Comparison of ENCODE assay signal across 17 mouse cellular contexts in the genomic region with DNA sequence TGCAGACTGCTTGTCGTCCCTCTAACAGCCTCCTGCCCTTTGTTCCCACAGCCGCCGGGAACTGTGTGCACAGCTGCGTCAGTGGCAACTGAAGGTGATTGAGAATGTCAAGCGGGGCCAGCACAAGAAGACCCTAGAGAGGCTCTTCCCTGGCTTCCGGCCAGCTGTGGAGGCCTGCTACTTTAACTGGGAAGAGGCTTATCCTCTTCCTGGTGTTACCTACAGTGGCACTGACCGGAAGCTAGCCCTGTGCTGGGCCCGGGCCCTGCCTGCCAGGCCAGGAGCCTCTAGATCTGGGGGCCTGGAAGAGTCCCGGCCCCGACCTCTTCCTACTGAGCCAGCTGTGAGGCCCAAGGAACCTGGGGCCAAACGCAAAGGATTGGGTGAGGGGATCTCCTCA. TPM values are rescaled to one million over a fixed set of nuclear protein-coding genes. Genes with fewer than 3 reads are reported as not detected.
A peak's percentile ranks its signal among the peaks of the same experiment; 100 is the strongest.
DNase-seq lines count a peak whose midpoint lies in the region; ATAC-seq and TF ChIP-seq lines count a peak whose summit lies in the region.
"Had no signal": no experiment of that assay in that cellular context is flagged by ENCODE, and none has a peak within 500 bp of the region (broad histone marks: within the 10 kb centered on the region; RNA-seq: fewer than 3 reads in every experiment).

No protein-coding gene starts in this region.

- peak overlapping the region; percentile 35; the same call in 1 of the 2 replicates for H3K9ac ChIP-seq in liver, embryonic 11.5 days (ENCODE audit: low read depth, low read length)
- no peak overlapping the region for H3K9ac ChIP-seq in liver, postnatal 0 days (replicated peaks)
- 0 out of 2 replicates have a peak overlapping the region, but pooled peaks have one; percentile 17 for H3K9ac ChIP-seq in liver, embryonic 13.5 days
- no peak overlapping the region for H3K9ac ChIP-seq in hindbrain, embryonic 16.5 days (ENCODE audit: low read depth, low read length)
- H3K9ac ChIP-seq: hindbrain, embryonic 15.5 days had no signal

- H3K4me3 ChIP-seq in heart, embryonic 10.5 days, result no peak overlapping the region
- no peak overlapping the region for H3K4me3 ChIP-seq in liver, embryonic 11.5 days (ENCODE audit: low read depth, low read length)
- no peak overlapping the region for H3K4me3 ChIP-seq in liver, postnatal 0 days (ENCODE audit: low read depth, low read length)
- H3K4me3 ChIP-seq in liver, embryonic 13.5 days (replicated peaks), result no peak overlapping the region
- no peak overlapping the region for H3K4me3 ChIP-seq in hindbrain, embryonic 16.5 days (ENCODE audit: low read length)
- H3K4me3 ChIP-seq: erythroblast, embryonic 14.5 days; hindbrain, embryonic 15.5 days had no signal

- H3K36me3 ChIP-seq in heart, embryonic 10.5 days, result peaks cover 92% of the 10 kb centered on the region
- H3K36me3 ChIP-seq in liver, embryonic 11.5 days (ENCODE audit: control insufficient read depth, insufficient read depth, low read length), result peaks cover 33% of the 10 kb centered on the region
- peaks cover 74% of the 10 kb centered on the region for H3K36me3 ChIP-seq in liver, postnatal 0 days (replicated peaks; ENCODE audit: insufficient read depth, low read length)
- H3K36me3 ChIP-seq in liver, embryonic 13.5 days, result peaks cover 82% of the 10 kb centered on the region
- peaks cover 67% of the 10 kb centered on the region for H3K36me3 ChIP-seq in hindbrain, embryonic 16.5 days (ENCODE audit: control insufficient read depth, insufficient read depth, low read length)

- 33% methylated on average over 11 of the region's 11 CpGs for WGBS in heart, embryonic 10.5 days
- 71% methylated on average over 11 of the region's 11 CpGs for WGBS in liver, embryonic 11.5 days
- 66% methylated on average over 11 of the region's 11 CpGs for whole genome bisulfite sequencing in liver, postnatal 0 days (ENCODE audit: insufficient replicate concordance)
- 59% methylated on average over 11 of the region's 11 CpGs for WGBS in liver, embryonic 13.5 days (ENCODE audit: insufficient replicate concordance)
- WGBS in hindbrain, embryonic 16.5 days, result 73% methylated on average over 11 of the region's 11 CpGs

- H3K27me3 ChIP-seq in heart, embryonic 10.5 days (ENCODE audit: insufficient read depth, poor library complexity, severe bottlenecking), result no peaks in the 10 kb centered on the region
- no peaks in the 10 kb centered on the region for H3K27me3 ChIP-seq in liver, embryonic 11.5 days (replicated peaks; ENCODE audit: control insufficient read depth, insufficient read depth, low read length)
- no peaks in the 10 kb centered on the region for H3K27me3 ChIP-seq in liver, postnatal 0 days (ENCODE audit: insufficient read depth, low read length)
- no peaks in the 10 kb centered on the region for H3K27me3 ChIP-seq in liver, embryonic 13.5 days
- H3K27me3 ChIP-seq in hindbrain, embryonic 16.5 days (replicated peaks; ENCODE audit: control insufficient read depth, insufficient read depth, low read length), result no peaks in the 10 kb centered on the region
- H3K27me3 ChIP-seq: hindbrain, embryonic 15.5 days had no signal

- peaks cover 38% of the 10 kb centered on the region for H3K4me1 ChIP-seq in heart, embryonic 10.5 days
- H3K4me1 ChIP-seq in liver, embryonic 11.5 days (replicated peaks; ENCODE audit: control insufficient read depth, insufficient read depth, low read length), result peaks cover 15% of the 10 kb centered on the region
- H3K4me1 ChIP-seq in liver, postnatal 0 days (ENCODE audit: insufficient read depth), result peaks cover 4% of the 10 kb centered on the region
- H3K4me1 ChIP-seq in liver, embryonic 13.5 days (replicated peaks), result peaks cover 46% of the 10 kb centered on the region
- H3K4me1 ChIP-seq in hindbrain, embryonic 16.5 days (ENCODE audit: control insufficient read depth, insufficient read depth, low read depth, low read length), result peaks cover 10% of the 10 kb centered on the region

- no peak for TF ChIP-seq CTCF in liver, postnatal 0 days (IDR thresholded peaks at IDR 0.05; ENCODE audit: low read depth)

- intact Hi-C loops in heart, postnatal 14 days (cut with DNase I), result loop anchor here (2.0 kb wide), 1 partner anchor 13 kb away; no protein-coding TSS in a partner anchor

- ATAC-seq in liver, embryonic 11.5 days (replicated peaks; ENCODE audit: low FRiP score), result no peak
- no peak for ATAC-seq in liver, postnatal 0 days
- ATAC-seq in liver, embryonic 13.5 days (ENCODE audit: low read depth), result no peak
- ATAC-seq in hindbrain, embryonic 16.5 days, result no peak
- ATAC-seq: forebrain, embryonic 16.5 days had no signal

- DNase-seq in heart, embryonic 10.5 days (ENCODE audit: low spot score), result peak; percentile 87
- no peak for DNase-seq in heart, postnatal 14 days
- DNase-seq in liver, embryonic 11.5 days (ENCODE audit: low spot score), result no peak
- DNase-seq in liver, postnatal 0 days, result no peak
- no peak for DNase-seq in liver, embryonic 13.5 days
- no peak for DNase-seq in thymus, postnatal 36 days
- DNase-seq in thymus, postnatal 4 days, result no peak
- DNase-seq: adrenal gland, postnatal 10 days; cerebellum, adult 11-12 months; kidney, adult 2 months; kidney, postnatal 14 days; lung, adult 18-20 months; right cerebral cortex, postnatal 14 days had no signal

- peak overlapping the region; percentile 80 for H3K27ac ChIP-seq in heart, embryonic 10.5 days
- H3K27ac ChIP-seq in liver, embryonic 11.5 days (ENCODE audit: low read depth, low read length), result 0 out of 2 replicates have a peak overlapping the region, but pooled peaks have one; percentile 22
- H3K27ac ChIP-seq in liver, postnatal 0 days (ENCODE audit: low read depth), result no peak overlapping the region
- no peak overlapping the region for H3K27ac ChIP-seq in liver, embryonic 13.5 days
- no peak overlapping the region for H3K27ac ChIP-seq in hindbrain, embryonic 16.5 days (ENCODE audit: low read depth, low read length)
- H3K27ac ChIP-seq: hindbrain, embryonic 15.5 days had no signal

- no peaks in the 10 kb centered on the region for H3K9me3 ChIP-seq in heart, embryonic 10.5 days
- H3K9me3 ChIP-seq in liver, embryonic 11.5 days (ENCODE audit: control insufficient read depth, low read length), result no peaks in the 10 kb centered on the region
- no peaks in the 10 kb centered on the region for H3K9me3 ChIP-seq in liver, postnatal 0 days (ENCODE audit: low read length)
- H3K9me3 ChIP-seq in liver, embryonic 13.5 days (replicated peaks), result no peaks in the 10 kb centered on the region
- H3K9me3 ChIP-seq in hindbrain, embryonic 16.5 days (ENCODE audit: control insufficient read depth, low read length), result no peaks in the 10 kb centered on the region
- H3K9me3 ChIP-seq: hindbrain, embryonic 15.5 days had no signal

- no peak for TF ChIP-seq EP300 in liver, postnatal 0 days (IDR thresholded peaks at IDR 0.05; ENCODE audit: low read depth)

- no peak overlapping the region for H3K4me2 ChIP-seq in liver, embryonic 11.5 days
- H3K4me2 ChIP-seq in liver, postnatal 0 days (ENCODE audit: low read depth, low read length), result no peak overlapping the region
- no peak overlapping the region for H3K4me2 ChIP-seq in liver, embryonic 13.5 days
- no peak overlapping the region for H3K4me2 ChIP-seq in hindbrain, embryonic 16.5 days (ENCODE audit: low read length)
- H3K4me2 ChIP-seq: hindbrain, embryonic 15.5 days had no signal

RNA-seq across cellular contexts. Expression of gene Zswim8, which starts 6.5 kb away (rescaled TPM):
- 25.9 and 33.1 TPM in 2 replicates for polyA plus RNA-seq in heart, embryonic 10.5 days (2016; fragmentation: Nextera tagmentation; extraction: Ambion mirVana)
- 10 to 100 TPM; 56.1 to 63.3 TPM for total RNA-seq in heart, postnatal 14 days (2021)
- polyA plus RNA-seq in liver, embryonic 11.5 days (2014; fragmentation: Nextera tagmentation; extraction: Ambion mirVana), result 12.0 and 17.2 TPM in 2 replicates
- polyA plus RNA-seq in liver, postnatal 0 days (2015; fragmentation: Nextera tagmentation; extraction: Ambion mirVana), result 5.3 and 6.4 TPM in 2 replicates
- 4.0 and 4.6 TPM in 2 replicates for polyA plus RNA-seq in liver, embryonic 13.5 days (2015; fragmentation: Nextera tagmentation; extraction: Ambion mirVana)
- 36.1 and 42.2 TPM in 2 replicates for polyA plus RNA-seq in hindbrain, embryonic 16.5 days (2015; fragmentation: Nextera tagmentation; extraction: Ambion mirVana)

RNA-seq across cellular contexts. Expression of gene Chchd1, which starts 11.0 kb away (rescaled TPM):
- polyA plus RNA-seq in heart, embryonic 10.5 days (2016; fragmentation: Nextera tagmentation; extraction: Ambion mirVana), result 224 and 232 TPM in 2 replicates
- total RNA-seq in heart, postnatal 14 days (2021), result 100 to 1,000 TPM in 1 of 2 experiments, 10 to 100 TPM in 1; 87.4 to 104 TPM
- polyA plus RNA-seq in liver, embryonic 11.5 days (2014; fragmentation: Nextera tagmentation; extraction: Ambion mirVana), result 247 and 250 TPM in 2 replicates
- polyA plus RNA-seq in liver, postnatal 0 days (2015; fragmentation: Nextera tagmentation; extraction: Ambion mirVana), result 88.5 and 91.7 TPM in 2 replicates
- polyA plus RNA-seq in liver, embryonic 13.5 days (2015; fragmentation: Nextera tagmentation; extraction: Ambion mirVana), result 133 and 150 TPM in 2 replicates
- polyA plus RNA-seq in hindbrain, embryonic 16.5 days (2015; fragmentation: Nextera tagmentation; extraction: Ambion mirVana), result 148 and 163 TPM in 2 replicates

RNA-seq across cellular contexts. Expression of gene Fut11, which starts 19.1 kb away (rescaled TPM):
- polyA plus RNA-seq in heart, embryonic 10.5 days (2016; fragmentation: Nextera tagmentation; extraction: Ambion mirVana), result 18.4 and 19.5 TPM in 2 replicates
- 10 to 100 TPM in 1 of 2 experiments, 1 to 10 TPM in 1; 8.9 to 10.1 TPM for total RNA-seq in heart, postnatal 14 days (2021)
- polyA plus RNA-seq in liver, embryonic 11.5 days (2014; fragmentation: Nextera tagmentation; extraction: Ambion mirVana), result 14.2 and 14.9 TPM in 2 replicates
- polyA plus RNA-seq in liver, postnatal 0 days (2015; fragmentation: Nextera tagmentation; extraction: Ambion mirVana), result 4.4 and 5.1 TPM in 2 replicates
- 6.5 and 7.3 TPM in 2 replicates for polyA plus RNA-seq in liver, embryonic 13.5 days (2015; fragmentation: Nextera tagmentation; extraction: Ambion mirVana)
- 29.1 and 30.1 TPM in 2 replicates for polyA plus RNA-seq in hindbrain, embryonic 16.5 days (2015; fragmentation: Nextera tagmentation; extraction: Ambion mirVana)

RNA-seq across cellular contexts. Expression of gene Ndst2, which starts 20.5 kb away (rescaled TPM):
- polyA plus RNA-seq in heart, embryonic 10.5 days (2016; fragmentation: Nextera tagmentation; extraction: Ambion mirVana), result 17.5 and 19.7 TPM in 2 replicates
- total RNA-seq in heart, postnatal 14 days (2021), result 10 to 100 TPM; 13.6 to 15.4 TPM
- polyA plus RNA-seq in liver, embryonic 11.5 days (2014; fragmentation: Nextera tagmentation; extraction: Ambion mirVana), result 32.6 and 34.5 TPM in 2 replicates
- 11.7 and 12.6 TPM in 2 replicates for polyA plus RNA-seq in liver, postnatal 0 days (2015; fragmentation: Nextera tagmentation; extraction: Ambion mirVana)
- 14.2 and 16.6 TPM in 2 replicates for polyA plus RNA-seq in liver, embryonic 13.5 days (2015; fragmentation: Nextera tagmentation; extraction: Ambion mirVana)
- polyA plus RNA-seq in hindbrain, embryonic 16.5 days (2015; fragmentation: Nextera tagmentation; extraction: Ambion mirVana), result 16.7 and 20.8 TPM in 2 replicates

RNA-seq across cellular contexts. Expression of gene Sec24c, which starts 39.7 kb away (rescaled TPM):
- polyA plus RNA-seq in heart, embryonic 10.5 days (2016; fragmentation: Nextera tagmentation; extraction: Ambion mirVana), result 101 and 113 TPM in 2 replicates
- total RNA-seq in heart, postnatal 14 days (2021), result 100 to 1,000 TPM in 1 of 2 experiments, 10 to 100 TPM in 1; 98.8 to 101 TPM
- polyA plus RNA-seq in liver, embryonic 11.5 days (2014; fragmentation: Nextera tagmentation; extraction: Ambion mirVana), result 85.5 and 99.0 TPM in 2 replicates
- 30.8 and 31.3 TPM in 2 replicates for polyA plus RNA-seq in liver, postnatal 0 days (2015; fragmentation: Nextera tagmentation; extraction: Ambion mirVana)
- polyA plus RNA-seq in liver, embryonic 13.5 days (2015; fragmentation: Nextera tagmentation; extraction: Ambion mirVana), result 30.2 and 38.4 TPM in 2 replicates
- polyA plus RNA-seq in hindbrain, embryonic 16.5 days (2015; fragmentation: Nextera tagmentation; extraction: Ambion mirVana), result 80.6 and 103 TPM in 2 replicates

Comparison
In these comparisons a context has a peak if more than half of its experiments do, and no peak if none do; other contexts are left out.
1. H3K27ac ChIP-seq: peak in heart, embryonic 10.5 days (single experiment) and liver, embryonic 11.5 days (single experiment); none in liver, postnatal 0 days (single experiment), liver, embryonic 13.5 days (single experiment) and hindbrain, embryonic 16.5 days (single experiment).
2. H3K9ac ChIP-seq: peak in liver, embryonic 11.5 days (single experiment) and liver, embryonic 13.5 days (single experiment); none in liver, postnatal 0 days (single experiment) and hindbrain, embryonic 16.5 days (single experiment).